Mouse (Mus musculus): ENCODE data around the gene Scnn1b.

Scnn1b gene

DNA sequence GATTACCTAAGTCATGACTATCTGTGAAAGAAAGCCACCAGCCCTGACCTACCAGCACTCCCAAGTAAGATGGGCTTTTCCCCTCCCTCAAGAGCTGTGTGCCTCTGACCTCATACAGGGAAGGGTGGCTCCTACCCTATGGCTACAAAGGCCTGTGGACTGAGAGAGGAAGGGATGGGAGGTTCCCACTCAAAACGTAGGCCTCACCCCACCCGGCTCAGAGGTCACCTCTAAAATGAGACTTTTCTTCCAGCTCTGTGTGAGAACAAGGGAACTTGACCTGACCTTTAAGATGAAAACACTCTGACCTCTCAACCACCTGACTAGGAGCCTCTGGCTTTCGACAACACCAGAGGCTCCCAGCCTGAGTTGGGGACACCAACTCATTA lies 97.7 kb downstream of the Scnn1b start:
- no peak for DNase-seq (ENCODE audit: extremely low read depth, low read depth, low spot score)

DNA sequence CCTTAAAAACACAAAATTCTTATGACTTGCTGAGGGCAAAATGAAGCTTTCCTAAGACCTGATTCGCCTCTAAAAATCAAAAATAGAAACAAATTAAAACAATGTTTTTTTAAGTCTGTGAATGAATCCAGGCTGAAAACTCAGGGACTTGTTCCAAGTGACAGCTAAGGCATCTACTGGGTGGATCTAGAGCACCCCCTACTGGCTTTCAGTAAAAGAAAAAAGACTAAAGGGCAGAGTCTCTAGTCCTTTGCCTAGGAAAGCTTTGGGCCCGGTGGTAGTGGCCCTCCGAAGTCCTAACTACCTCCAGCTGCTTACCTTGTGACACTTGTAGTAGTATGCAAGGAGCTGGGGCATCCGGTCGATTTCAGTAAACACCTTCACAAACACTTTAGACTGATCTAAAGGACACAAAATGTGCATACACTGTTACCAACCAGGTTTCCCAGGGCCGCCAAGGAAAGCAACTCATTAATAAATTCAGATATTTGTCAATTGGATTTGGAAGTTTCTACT lies 99.1 kb downstream of the Scnn1b start:
- DNase-seq (ENCODE audit: extremely low read depth, low read depth, low spot score): no peak

DNA sequence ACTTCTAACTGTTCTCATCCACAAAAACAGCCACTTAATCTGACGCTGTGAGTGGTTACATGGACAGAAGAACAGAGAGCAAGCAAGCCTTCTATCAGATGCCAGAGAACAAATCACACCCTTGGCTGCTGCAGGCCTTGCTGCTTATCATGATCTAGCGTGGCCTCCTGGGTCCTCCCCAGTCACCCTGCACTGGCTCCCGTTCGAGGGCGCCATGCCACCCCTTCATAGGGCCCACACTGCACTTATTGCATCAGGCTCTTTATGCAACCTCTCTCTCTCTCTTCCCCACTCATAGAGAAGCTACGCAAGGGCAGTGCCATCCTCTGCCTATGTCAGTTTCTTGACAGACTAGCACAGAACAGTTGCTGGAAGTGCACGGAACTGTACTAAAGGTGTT lies 101.3 kb downstream of the Scnn1b start:
- DNase-seq (ENCODE audit: extremely low read depth, low read depth, low spot score): no peak
